In the genomic region with DNA sequence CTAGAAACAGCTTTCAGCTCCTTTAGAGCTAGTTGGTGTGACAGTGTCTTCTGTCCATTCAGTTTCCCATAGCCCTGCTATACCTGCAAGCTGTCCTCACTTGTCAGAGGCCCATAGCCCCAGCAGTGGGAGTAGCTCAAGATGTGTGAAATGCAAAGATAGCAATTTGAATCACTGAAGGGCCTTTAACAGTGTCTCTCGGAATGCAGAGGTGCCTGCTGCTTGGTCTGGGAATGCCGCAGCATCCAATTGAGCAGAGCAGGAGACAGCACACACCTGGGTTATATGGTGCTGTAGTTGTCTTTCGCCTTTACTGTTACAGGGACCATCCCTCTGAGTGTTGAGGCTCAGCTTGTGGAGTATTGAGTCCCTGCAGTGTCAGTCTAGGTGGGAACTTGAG, we compare ENCODE assay signal across 8 mouse cellular contexts.
DNase-seq lines count a peak whose midpoint lies in the region; ATAC-seq and TF ChIP-seq lines count a peak whose summit lies in the region.

No protein-coding gene starts in this region.

- H3K27ac ChIP-seq in hindbrain, embryonic 16.5 days (ENCODE audit: low read depth, low read length), result peak overlapping the region; percentile 12; the same call in 1 of the 2 replicates
- H3K27ac ChIP-seq in hindbrain, embryonic 14.5 days, result no peak overlapping the region
- 0 out of 2 replicates have a peak overlapping the region, but pooled peaks have one; percentile 26 for H3K27ac ChIP-seq in ES-Bruce4 (ENCODE audit: insufficient read depth, low read length)
- peak overlapping the region; percentile 26 for H3K27ac ChIP-seq in limb, embryonic 14.5 days (replicated peaks; ENCODE audit: low read depth, low read length)

- ATAC-seq in hindbrain, embryonic 16.5 days, result no peak
- ATAC-seq in hindbrain, embryonic 14.5 days (ENCODE audit: low FRiP score), result no peak
- no peak for ATAC-seq in limb, embryonic 14.5 days (ENCODE audit: low FRiP score, low read depth)

- H3K27me3 ChIP-seq in hindbrain, embryonic 16.5 days (replicated peaks; ENCODE audit: control insufficient read depth, insufficient read depth, low read length), result no peaks in the 10 kb centered on the region
- H3K27me3 ChIP-seq in hindbrain, embryonic 14.5 days (ENCODE audit: control insufficient read depth, insufficient read depth, low read length), result no peaks in the 10 kb centered on the region; the same call in 1 of the 2 replicates
- no peaks in the 10 kb centered on the region for H3K27me3 ChIP-seq in ES-Bruce4 (ENCODE audit: control insufficient read depth, insufficient read depth, low read length, poor library complexity, severe bottlenecking)
- no peaks in the 10 kb centered on the region for H3K27me3 ChIP-seq in limb, embryonic 14.5 days (ENCODE audit: control insufficient read depth, insufficient read depth, low read length)

- H3K9ac ChIP-seq in hindbrain, embryonic 16.5 days (ENCODE audit: low read depth, low read length), result 0 out of 2 replicates have a peak overlapping the region, but pooled peaks have one; percentile 19
- H3K9ac ChIP-seq in hindbrain, embryonic 14.5 days, result no peak overlapping the region
- no peak overlapping the region for H3K9ac ChIP-seq in ES-Bruce4 (ENCODE audit: low read depth, poor library complexity, severe bottlenecking)
- no peak overlapping the region for H3K9ac ChIP-seq in limb, embryonic 14.5 days (ENCODE audit: low read depth, low read length, severe bottlenecking)

- DNase-seq in hindbrain, embryonic 14.5 days (ENCODE audit: low spot score), result no peak
- peak; percentile 81 for DNase-seq in ZHBTc4 (ENCODE audit: low read depth, low spot score)
- no peak for DNase-seq in limb, embryonic 14.5 days (ENCODE audit: low spot score)
- no peak for DNase-seq in urinary bladder, adult 2 months (ENCODE audit: low spot score)
- no peak for DNase-seq in cerebellum, postnatal 36 days
- DNase-seq in right cerebral cortex, postnatal 4 days, result no peak

- no peak overlapping the region for H3K4me3 ChIP-seq in hindbrain, embryonic 16.5 days (ENCODE audit: low read length)
- H3K4me3 ChIP-seq in hindbrain, embryonic 14.5 days (replicated peaks; ENCODE audit: low read length), result no peak overlapping the region
- H3K4me3 ChIP-seq in ES-Bruce4 (ENCODE audit: low read depth, low read length), result no peak overlapping the region
- H3K4me3 ChIP-seq in limb, embryonic 14.5 days (replicated peaks; ENCODE audit: low read length), result no peak overlapping the region

- 0 out of 2 replicates have a peak, but pooled peaks cover under 1% of the 10 kb centered on the region for H3K36me3 ChIP-seq in hindbrain, embryonic 16.5 days (ENCODE audit: control insufficient read depth, insufficient read depth, low read length)
- peaks cover 8% of the 10 kb centered on the region; the same call in 1 of the 2 replicates for H3K36me3 ChIP-seq in hindbrain, embryonic 14.5 days (replicated peaks; ENCODE audit: control insufficient read depth, insufficient read depth)
- peaks cover 9% of the 10 kb centered on the region; the same call in 1 of the 2 replicates for H3K36me3 ChIP-seq in ES-Bruce4 (ENCODE audit: control insufficient read depth, insufficient read depth, low read length, poor library complexity, severe bottlenecking)
- H3K36me3 ChIP-seq in limb, embryonic 14.5 days (ENCODE audit: control insufficient read depth, insufficient read depth, low read length), result peaks cover 89% of the 10 kb centered on the region

- peaks cover 11% of the 10 kb centered on the region for H3K4me1 ChIP-seq in hindbrain, embryonic 16.5 days (ENCODE audit: control insufficient read depth, insufficient read depth, low read depth, low read length)
- H3K4me1 ChIP-seq in hindbrain, embryonic 14.5 days (replicated peaks; ENCODE audit: control insufficient read depth, insufficient read depth, low read length), result 0 out of 2 replicates have a peak, but pooled peaks cover 3% of the 10 kb centered on the region
- H3K4me1 ChIP-seq in ES-Bruce4 (ENCODE audit: control insufficient read depth, insufficient read depth, low read length), result peaks cover 14% of the 10 kb centered on the region
- H3K4me1 ChIP-seq in limb, embryonic 14.5 days (ENCODE audit: control insufficient read depth, insufficient read depth, low read length), result peaks cover 32% of the 10 kb centered on the region

- H3K4me2 ChIP-seq in hindbrain, embryonic 16.5 days (ENCODE audit: low read length), result no peak overlapping the region
- H3K4me2 ChIP-seq in hindbrain, embryonic 14.5 days (replicated peaks), result no peak overlapping the region
- H3K4me2 ChIP-seq in limb, embryonic 14.5 days (replicated peaks; ENCODE audit: low read depth, low read length, severe bottlenecking), result no peak overlapping the region

- WGBS in hindbrain, embryonic 16.5 days, result 32% methylated on average over 3 of the region's 3 CpGs
- WGBS in hindbrain, embryonic 14.5 days, result 45% methylated on average over 3 of the region's 3 CpGs
- WGBS in limb, embryonic 14.5 days, result 52% methylated on average over 3 of the region's 3 CpGs

- TF ChIP-seq POLR2A in ES-Bruce4 (IDR thresholded peaks at IDR 0.05; ENCODE audit: insufficient read depth, low read length), result no peak
- no peak for TF ChIP-seq POLR2A in limb, embryonic 14.5 days (IDR thresholded peaks at IDR 0.05; ENCODE audit: borderline replicate concordance, extremely low read depth, insufficient read depth, insufficient read length)

- TF ChIP-seq CTCF in ES-Bruce4 (IDR thresholded peaks at IDR 0.05; ENCODE audit: low read depth, low read length), result no peak

- no peaks in the 10 kb centered on the region for H3K9me3 ChIP-seq in hindbrain, embryonic 16.5 days (ENCODE audit: control insufficient read depth, low read length)
- no peaks in the 10 kb centered on the region for H3K9me3 ChIP-seq in hindbrain, embryonic 14.5 days (ENCODE audit: control insufficient read depth, low read length)
- H3K9me3 ChIP-seq in ES-Bruce4 (replicated peaks; ENCODE audit: control insufficient read depth, insufficient read depth, low read length, poor library complexity, severe bottlenecking), result no peaks in the 10 kb centered on the region
- H3K9me3 ChIP-seq in limb, embryonic 14.5 days (ENCODE audit: control insufficient read depth, low read length), result no peaks in the 10 kb centered on the region

- TF ChIP-seq EP300 in ES-Bruce4 (IDR thresholded peaks at IDR 0.05; ENCODE audit: insufficient read depth, low read depth, low read length), result peak; percentile 88
